47 mouse cellular contexts compared by ENCODE assay signal in the genomic region with DNA sequence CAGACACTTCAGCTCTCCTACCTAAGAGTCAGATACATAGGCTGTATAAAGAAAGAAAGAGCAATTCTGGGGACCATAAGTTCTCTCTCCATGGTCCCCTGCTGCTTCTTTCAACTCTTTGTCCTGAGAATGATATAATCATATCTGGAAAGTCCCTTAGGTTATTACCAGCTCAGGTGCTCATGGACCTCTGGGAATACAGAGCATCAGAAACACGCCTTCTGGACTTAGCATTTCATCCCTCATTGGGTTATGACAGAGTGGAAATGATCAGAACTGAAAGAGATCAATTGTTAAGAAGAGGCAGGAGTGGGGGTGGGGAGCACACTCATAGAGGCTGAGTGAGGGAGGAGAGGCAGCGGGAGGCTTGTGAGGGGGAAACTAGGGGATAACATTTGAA. TPM values are rescaled to one million over a fixed set of nuclear protein-coding genes. Genes with fewer than 3 reads are reported as not detected.
"Had no signal": no experiment of that assay in that cellular context is flagged by ENCODE, and none has a peak within 500 bp of the region (broad histone marks: within the 10 kb centered on the region; RNA-seq: fewer than 3 reads in every experiment).

Gene Olfr644 (minus strand): TSS at position 101 of the 400 bp plus-strand sequence.

- H3K36me3 ChIP-seq: limb, embryonic 10.5 days; limb, embryonic 12.5 days; limb, embryonic 13.5 days; limb, embryonic 15.5 days; liver, embryonic 12.5 days; liver, embryonic 13.5 days; liver, embryonic 15.5 days; lung, embryonic 15.5 days; midbrain, embryonic 10.5 days; midbrain, embryonic 12.5 days; midbrain, embryonic 13.5 days; midbrain, embryonic 15.5 days had no signal

- H3K27ac ChIP-seq: left cerebral cortex, adult 2 months; limb, embryonic 10.5 days; limb, embryonic 12.5 days; limb, embryonic 13.5 days; limb, embryonic 15.5 days; liver, embryonic 12.5 days; liver, embryonic 13.5 days; liver, embryonic 14.5 days; liver, embryonic 15.5 days; lung, embryonic 15.5 days; macrophage; midbrain, embryonic 10.5 days; midbrain, embryonic 12.5 days; midbrain, embryonic 13.5 days; midbrain, embryonic 15.5 days had no signal

- H3K27me3 ChIP-seq: limb, embryonic 12.5 days; limb, embryonic 13.5 days; limb, embryonic 15.5 days; liver, embryonic 12.5 days; liver, embryonic 13.5 days; liver, embryonic 15.5 days; lung, embryonic 15.5 days; megakaryocyte, embryonic 14.5 days; midbrain, embryonic 12.5 days; midbrain, embryonic 13.5 days; midbrain, embryonic 15.5 days had no signal

- H3K9ac ChIP-seq: limb, embryonic 12.5 days; limb, embryonic 13.5 days; limb, embryonic 15.5 days; liver, embryonic 12.5 days; liver, embryonic 13.5 days; liver, embryonic 14.5 days; liver, embryonic 15.5 days; liver, postnatal 0 days; lung, embryonic 14.5 days; lung, embryonic 15.5 days; midbrain, embryonic 12.5 days; midbrain, embryonic 13.5 days; midbrain, embryonic 15.5 days had no signal

- H3K4me3 ChIP-seq: left cerebral cortex, adult 2 months; limb, embryonic 10.5 days; limb, embryonic 12.5 days; limb, embryonic 13.5 days; limb, embryonic 15.5 days; liver, embryonic 12.5 days; liver, embryonic 13.5 days; liver, embryonic 15.5 days; lung, embryonic 15.5 days; megakaryocyte, embryonic 14.5 days; midbrain, embryonic 10.5 days; midbrain, embryonic 12.5 days; midbrain, embryonic 13.5 days; midbrain, embryonic 15.5 days; myocyte had no signal

- H3K4me2 ChIP-seq: limb, embryonic 12.5 days; limb, embryonic 13.5 days; limb, embryonic 15.5 days; liver, embryonic 11.5 days; liver, embryonic 12.5 days; liver, embryonic 13.5 days; liver, embryonic 15.5 days; lung, embryonic 14.5 days; lung, embryonic 15.5 days; midbrain, embryonic 11.5 days; midbrain, embryonic 12.5 days; midbrain, embryonic 13.5 days; midbrain, embryonic 15.5 days had no signal

- H3K9me3 ChIP-seq: limb, embryonic 10.5 days; limb, embryonic 13.5 days; limb, embryonic 15.5 days; liver, embryonic 12.5 days; liver, embryonic 13.5 days; liver, embryonic 15.5 days; lung, embryonic 15.5 days; midbrain, embryonic 10.5 days; midbrain, embryonic 15.5 days had no signal

- H3K4me1 ChIP-seq: limb, embryonic 10.5 days; limb, embryonic 12.5 days; limb, embryonic 13.5 days; limb, embryonic 15.5 days; liver, embryonic 12.5 days; liver, embryonic 13.5 days; liver, embryonic 15.5 days; lung, embryonic 15.5 days; midbrain, embryonic 10.5 days; midbrain, embryonic 12.5 days; midbrain, embryonic 13.5 days; midbrain, embryonic 15.5 days had no signal

- DNase-seq: left cerebral cortex, postnatal 4 days; liver; liver, embryonic 13.5 days; liver, postnatal 0 days; lung, adult 18-20 months; lung, adult 2 months; lung, embryonic 14.5 days; lung, postnatal 10 days; lung, postnatal 14 days; lung, postnatal 36 days; lung, postnatal 4 days; midbrain, embryonic 14.5 days had no signal

RNA-seq across cellular contexts. Expression of gene Olfr644, which starts in this region (rescaled TPM):
- total RNA-seq: left cerebral cortex, adult 2 months; left cerebral cortex, adult 8-10 months; left cerebral cortex, postnatal 10 days; left cerebral cortex, postnatal 14 days; left cerebral cortex, postnatal 25 days; left cerebral cortex, postnatal 36 days; left cerebral cortex, postnatal 4 days; liver, adult 2 months; megakaryocyte progenitor cell, adult 5-6 weeks; megakaryocyte, adult 5-6 weeks; megakaryocyte-erythroid progenitor cell, adult 5-6 weeks; midbrain, postnatal 0 days; monocyte, adult 5-6 weeks had no signal
- polyA plus RNA-seq: limb, embryonic 10.5 days; limb, embryonic 11.5 days; limb, embryonic 12.5 days; limb, embryonic 13.5 days; limb, embryonic 14.5 days; limb, embryonic 15.5 days; liver, adult 2 months; liver, embryonic 11.5 days; liver, embryonic 12.5 days; liver, embryonic 13.5 days; liver, embryonic 14.5 days; liver, embryonic 15.5 days; liver, embryonic 16.5 days; liver, postnatal 0 days; lung, adult 2 months; lung, embryonic 14.5 days; lung, embryonic 15.5 days; lung, embryonic 16.5 days; lung, postnatal 0 days; macrophage; midbrain, embryonic 10.5 days; midbrain, embryonic 11.5 days; midbrain, embryonic 12.5 days; midbrain, embryonic 13.5 days; midbrain, embryonic 14.5 days; midbrain, embryonic 15.5 days; midbrain, embryonic 16.5 days; midbrain, postnatal 0 days; myocyte had no signal
